Mouse (Mus musculus) olfactory bulb, adult 2 months (tissue): Measurements from ENCODE around the gene Snx10. TPM values are rescaled to one million over a fixed set of nuclear protein-coding genes. Genes with fewer than 3 reads are reported as not detected.

Experiments used
- H3K27ac ChIP-seq: fragments of 200-500 bp; 2 replicates; pipeline ENCODE4 v1.5.1; 2012; ENCODE audit warnings: low read depth, low read length; ENCODE audit not compliant: insufficient read depth
- H3K4me1 ChIP-seq: fragments of 200-500 bp; 2 replicates; pipeline ENCODE4 v1.6.1; 2012; ENCODE audit warnings: low read length; ENCODE audit not compliant: control insufficient read depth, insufficient read depth
- H3K4me3 ChIP-seq: fragments of 200-500 bp; 2 replicates; pipeline ENCODE4 v1.5.1; 2012; ENCODE audit warnings: mild to moderate bottlenecking, low read depth, low read length, moderate library complexity; ENCODE audit not compliant: insufficient read depth
- CTCF ChIP-seq: fragments of 200-500 bp; IDR thresholded peaks from 2 replicates; pipeline ENCODE4 v1.5.1; 2012; ENCODE audit warnings: low read depth, mild to moderate bottlenecking, low read length, moderate library complexity; ENCODE audit not compliant: insufficient read depth
- POLR2A ChIP-seq: fragments of 200-500 bp; IDR thresholded peaks from 2 replicates; pipeline ENCODE4 v1.6.1; 2012; ENCODE audit warnings: mild to moderate bottlenecking, low read depth, low read length, moderate library complexity; ENCODE audit not compliant: insufficient read depth
- WGBS: fragments of 180-500 bp; shearing (Covaris S2); methylation state at CpG from one replicate; pipeline ENCODE4 v1.1.7; 2018; 5-methylcytosine and 5-hydroxymethylcytosine counted together
- polyA plus RNA-seq: library from polyadenylated mRNA; stranded (reverse); fragments of >200 nt; gene quantifications from 2 replicates; pipeline ENCODE4 v1.2.4, GENCODE M21; 2012; ENCODE audit warnings: low replicate concordance; ENCODE audit not compliant: missing spikeins, insufficient read depth, insufficient read length

Snx10 gene
- polyA plus RNA-seq, 1 experiment = not detected

- TF ChIP-seq POLR2A (no peak), CTCF (no peak)
- 52% methylated on average over 1 of the region's 1 CpGs for WGBS
- Histone ChIP-seq H3K4me1 (peaks cover 14% of the 10 kb centered on the region), H3K27ac (no peak overlapping the region), H3K4me3 (no peak overlapping the region)
Measured at GRCm38 (mm10) chr6:51591264-51591663, 67.6 kb downstream of the Snx10 start.

GRCm38 (mm10) chr6:51591844-51592243 is 68.1 kb downstream of the Snx10 start:
- 17% methylated on average over 3 of the region's 3 CpGs for WGBS
- peak overlapping the region; percentile 53 for H3K4me3 ChIP-seq
- TF ChIP-seq CTCF (no peak), POLR2A (no peak)
- peak overlapping the region; percentile 99 for H3K27ac ChIP-seq
- H3K4me1 ChIP-seq = peaks cover 14% of the 10 kb centered on the region

GRCm38 (mm10) chr6:51592356-51593115 is 68.8 kb downstream of the Snx10 start:
- Histone ChIP-seq H3K4me1 (peaks cover 14% of the 10 kb centered on the region), H3K4me3 (peak overlapping the region; percentile 53), H3K27ac (peak overlapping the region; percentile 99)
- WGBS = 3% methylated on average over 45 of the region's 45 CpGs
- TF ChIP-seq CTCF (peak; percentile 77; the same call in 1 of the 2 replicates), POLR2A (no peak; the same call in 1 of the 2 replicates)

GRCm38 (mm10) chr6:51593446-51594035 is 69.8 kb downstream of the Snx10 start:
- Histone ChIP-seq H3K4me1 (peaks cover 14% of the 10 kb centered on the region), H3K27ac (peak overlapping the region; percentile 93), H3K4me3 (no peak overlapping the region)
- TF ChIP-seq CTCF (no peak), POLR2A (no peak)
- 36% methylated on average over 10 of the region's 10 CpGs for WGBS

GRCm38 (mm10) chr6:51594516-51594915 is 70.8 kb downstream of the Snx10 start:
- 45% methylated on average over 4 of the region's 4 CpGs for WGBS
- no peak overlapping the region for H3K4me3 ChIP-seq
- no peak overlapping the region; the same call in 1 of the 2 replicates for H3K27ac ChIP-seq
- peaks cover 14% of the 10 kb centered on the region for H3K4me1 ChIP-seq
- TF ChIP-seq CTCF (no peak), POLR2A (no peak)

- H3K27ac ChIP-seq = no peak overlapping the region
- 82% methylated on average over 7 of the region's 7 CpGs for WGBS
- peaks cover 7% of the 10 kb centered on the region for H3K4me1 ChIP-seq
- no peak overlapping the region for H3K4me3 ChIP-seq
- TF ChIP-seq CTCF = no peak
- no peak for TF ChIP-seq POLR2A
Measured at GRCm38 (mm10) chr6:51598058-51598457, 74.4 kb downstream of the Snx10 start.

- no peak overlapping the region for H3K4me3 ChIP-seq
- TF ChIP-seq POLR2A = no peak
- no peak for TF ChIP-seq CTCF
- H3K4me1 ChIP-seq = no peaks in the 10 kb centered on the region; the same call in none of the 2 replicates
- H3K27ac ChIP-seq = no peak overlapping the region
- 93% methylated on average over 9 of the region's 9 CpGs for WGBS
Measured at GRCm38 (mm10) chr6:51600412-51600811, 76.7 kb downstream of the Snx10 start.

- H3K27ac ChIP-seq = no peak overlapping the region
- H3K4me1 ChIP-seq = no peaks in the 10 kb centered on the region; the same call in 1 of the 2 replicates
- H3K4me3 ChIP-seq = no peak overlapping the region
- no peak for TF ChIP-seq POLR2A
- TF ChIP-seq CTCF = no peak
- WGBS = 86% methylated on average over 1 of the region's 1 CpGs
Measured at GRCm38 (mm10) chr6:51602341-51602740, 78.6 kb downstream of the Snx10 start.

GRCm38 (mm10) chr6:51603691-51604090 is 80.0 kb downstream of the Snx10 start:
- 94% methylated on average over 10 of the region's 10 CpGs for WGBS
- Histone ChIP-seq H3K4me1 (no peaks in the 10 kb centered on the region), H3K4me3 (no peak overlapping the region), H3K27ac (no peak overlapping the region)
- no peak for TF ChIP-seq CTCF
- TF ChIP-seq POLR2A = no peak
